ENCODE assay signal across 7 mouse cellular contexts in the genomic region with DNA sequence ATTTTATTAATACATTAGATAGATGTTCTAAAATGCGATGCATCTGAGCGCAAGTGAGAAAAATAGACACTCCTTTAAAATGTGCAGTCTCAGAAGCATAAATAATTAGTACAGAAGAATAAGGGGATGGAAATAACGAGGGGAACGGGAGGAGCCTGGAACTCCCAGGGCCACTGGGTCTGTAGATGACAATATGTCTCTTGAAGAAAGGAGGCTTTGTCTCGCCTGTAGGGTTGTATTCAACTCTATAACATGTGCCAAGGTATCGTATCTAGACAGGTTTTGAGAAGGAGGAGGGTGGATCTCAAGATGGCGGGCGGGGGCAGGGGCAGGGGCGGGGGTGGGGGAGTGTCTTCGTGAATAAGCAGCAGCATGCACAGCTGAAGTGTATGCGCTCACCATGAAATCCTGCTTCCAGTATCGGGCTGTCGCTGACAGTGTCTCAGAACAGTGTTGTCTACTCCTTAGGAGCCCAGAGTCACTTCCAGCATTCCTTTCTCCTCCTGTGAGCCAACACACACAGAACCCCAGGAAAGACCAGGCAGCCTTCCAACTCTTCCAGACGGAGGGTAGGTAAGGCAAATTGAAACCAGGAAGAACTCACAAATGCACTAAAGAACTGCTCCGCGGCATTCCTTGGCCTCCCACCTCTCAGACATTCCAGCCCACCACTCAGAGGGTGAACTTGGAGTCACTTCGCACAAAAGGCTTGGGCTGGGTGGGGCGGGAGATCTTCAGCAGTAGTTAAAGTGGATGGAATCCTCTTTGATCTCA. TPM values are rescaled to one million over a fixed set of nuclear protein-coding genes. Genes with fewer than 3 reads are reported as not detected.
DNase-seq lines count a peak whose midpoint lies in the region; ATAC-seq lines count a peak whose summit lies in the region.

No protein-coding gene starts in this region.

- DNase-seq in left cerebral cortex, adult 18-20 months (ENCODE audit: low spot score in 2 of 2), result peak; percentile 10 to 14
- DNase-seq in left cerebral cortex, adult 11 months (ENCODE audit: low spot score), result no peak
- peak; percentile 55 to 62 for DNase-seq in heart, adult 18-20 months
- peak; percentile 47 for DNase-seq in kidney, postnatal 14 days
- DNase-seq in right cerebral cortex, postnatal 25 days, result peak; percentile 23
- no peak for DNase-seq in urinary bladder, adult 2 months (ENCODE audit: low spot score)

- no peak for ATAC-seq in activated CD4-positive, CD25-positive, alpha-beta regulatory T cell, adult 4 months

RNA-seq across cellular contexts. Expression of a gene that starts 50.7 kb away (rescaled TPM):
- total RNA-seq in left cerebral cortex, adult 18-20 months (2021), result 10 to 100 TPM; 35.7 to 39.5 TPM
- total RNA-seq in heart, adult 18-20 months (2021), result 10 to 100 TPM; 80.1 to 86.3 TPM
- polyA plus RNA-seq in urinary bladder, adult 2 months (2012; rRNA removed), result 15.0 and 20.1 TPM in 2 replicates
- polyA plus RNA-seq in activated CD4-positive, CD25-positive, alpha-beta regulatory T cell, adult 4 months (2017; shearing (Covaris generic)), result not detected

Comparison
In these comparisons a context has a peak if more than half of its experiments do, and no peak if none do; other contexts are left out.
1. DNase-seq: peak in left cerebral cortex, adult 18-20 months (2 of 2), heart, adult 18-20 months (2 of 2), kidney, postnatal 14 days (single experiment) and right cerebral cortex, postnatal 25 days (single experiment); none in left cerebral cortex, adult 11 months (single experiment) and urinary bladder, adult 2 months (single experiment).